Mouse (Mus musculus): ENCODE measurements around the gene Zp3.

GRCm38 (mm10) chr5:135952830-135953229 lies 27.1 kb upstream of the Zp3 start:
- no peak for TF ChIP-seq CTCF (IDR thresholded peaks at IDR 0.05; ENCODE audit: control insufficient read depth, insufficient read depth, insufficient read length)
- no peak for TF ChIP-seq MAX (IDR thresholded peaks at IDR 0.05)
- TF ChIP-seq MYOD1 (IDR thresholded peaks at IDR 0.05; ENCODE audit: control insufficient read depth, insufficient read length, low read depth) = no peak
- TF ChIP-seq FOSL1 (IDR thresholded peaks at IDR 0.05; ENCODE audit: insufficient read depth, low read length, poor library complexity, severe bottlenecking) = no peak
- no peak for TF ChIP-seq USF1 (IDR thresholded peaks at IDR 0.05; ENCODE audit: low read depth)
